Mouse (Mus musculus) cerebral cortex, adult 2 months (tissue): ENCODE data around the gene Acaca.

ENCODE experiments used
- WGBS: fragments of 180-500 bp; shearing (Covaris S2); methylation state at CpG from one replicate; pipeline ENCODE4 v1.1.7; 2018; 5-methylcytosine and 5-hydroxymethylcytosine counted together

The Acaca gene

GRCm38 (mm10) chr11:84344522-84345236 is 215.2 kb downstream of the Acaca start:
- 71% methylated on average over 6 of the region's 6 CpGs for WGBS

GRCm38 (mm10) chr11:84347766-84348165 is 218.3 kb downstream of the Acaca start:
- 38% methylated on average over 2 of the region's 2 CpGs for WGBS

GRCm38 (mm10) chr11:84348843-84349825 is 219.7 kb downstream of the Acaca start:
- WGBS, result 54% methylated on average over 16 of the region's 16 CpGs

GRCm38 (mm10) chr11:84351150-84351549 is 221.7 kb downstream of the Acaca start:
- WGBS, result 82% methylated on average over 1 of the region's 1 CpGs

- 86% methylated on average over 7 of the region's 7 CpGs for WGBS
These were observed 223.7 kb downstream of the Acaca start for GRCm38 (mm10) chr11:84353058-84353726.

GRCm38 (mm10) chr11:84357304-84357703 is 227.8 kb downstream of the Acaca start:
- WGBS, result 82% methylated on average over 3 of the region's 3 CpGs

- 49% methylated on average over 2 of the region's 2 CpGs for WGBS
These were observed 228.3 kb downstream of the Acaca start for GRCm38 (mm10) chr11:84357771-84358170.

- 94% methylated on average over 5 of the region's 5 CpGs for WGBS
These were observed 232.1 kb downstream of the Acaca start for GRCm38 (mm10) chr11:84361551-84361950.

- whole genome bisulfite sequencing, result 64% methylated on average over 6 of the region's 6 CpGs
These were observed 233.3 kb downstream of the Acaca start for GRCm38 (mm10) chr11:84362633-84363243.

- 77% methylated on average over 1 of the region's 1 CpGs for WGBS
These were observed 235.8 kb downstream of the Acaca start for GRCm38 (mm10) chr11:84365313-84365712.

- WGBS, result 70% methylated on average over 2 of the region's 2 CpGs
These were observed 239.4 kb downstream of the Acaca start for GRCm38 (mm10) chr11:84368902-84369301.

- 83% methylated on average over 4 of the region's 4 CpGs for WGBS
These were observed 243.7 kb downstream of the Acaca start for GRCm38 (mm10) chr11:84373122-84373521.

- 62% methylated on average over 3 of the region's 3 CpGs for WGBS
These were observed 246.6 kb downstream of the Acaca start for GRCm38 (mm10) chr11:84375951-84376496.

- WGBS, result 92% methylated on average over 13 of the region's 13 CpGs
These were observed 247.3 kb downstream of the Acaca start for GRCm38 (mm10) chr11:84376510-84377365.

GRCm38 (mm10) chr11:84382450-84382849 is 253.0 kb downstream of the Acaca start:
- WGBS, result 71% methylated on average over 13 of the region's 13 CpGs

GRCm38 (mm10) chr11:84383891-84384290 is 254.4 kb downstream of the Acaca start:
- WGBS, result 91% methylated on average over 6 of the region's 6 CpGs

- 60% methylated on average over 6 of the region's 6 CpGs for WGBS
These were observed 259.9 kb downstream of the Acaca start for GRCm38 (mm10) chr11:84389332-84389731.

GRCm38 (mm10) chr11:84391126-84391525 is 261.7 kb downstream of the Acaca start:
- WGBS, result 90% methylated on average over 8 of the region's 8 CpGs

- WGBS, result 87% methylated on average over 7 of the region's 7 CpGs
These were observed 262.6 kb downstream of the Acaca start for GRCm38 (mm10) chr11:84392066-84392465.

- WGBS, result 84% methylated on average over 7 of the region's 7 CpGs
These were observed 264.1 kb downstream of the Acaca start for GRCm38 (mm10) chr11:84393571-84393970.
